Mouse (Mus musculus) liver, embryonic 15.5 days (tissue): ENCODE measurements around the gene Stim2. TPM values are rescaled to one million over a fixed set of nuclear protein-coding genes. Genes with fewer than 3 reads are reported as not detected.

Source experiments
- ATAC-seq: fragments of 200-750 bp; cut with Nextera tagmentation; 2 replicates; pipeline ENCODE4 v1.8.0; 2017; ENCODE audit warnings: moderate number of reproducible peaks, mild to moderate bottlenecking, moderate library complexity; ENCODE audit not compliant: insufficient read depth
- H3K27ac ChIP-seq: fragments of 300-500 bp; sonication (generic); replicated peaks from 2 replicates; pipeline ENCODE4 v1.5.1; 2015; ENCODE audit warnings: mild to moderate bottlenecking, inconsistent platforms
- H3K27me3 ChIP-seq: fragments of 300-500 bp; sonication (generic); 2 replicates; pipeline ENCODE4 v1.6.1; 2015; ENCODE audit warnings: mild to moderate bottlenecking, inconsistent platforms
- H3K36me3 ChIP-seq: fragments of 300-500 bp; sonication (generic); replicated peaks from 2 replicates; pipeline ENCODE4 v1.6.1; 2015; ENCODE audit warnings: moderate library complexity, mild to moderate bottlenecking, inconsistent platforms
- H3K4me1 ChIP-seq: fragments of 300-500 bp; sonication (generic); replicated peaks from 2 replicates; pipeline ENCODE4 v1.6.1; 2015; ENCODE audit warnings: inconsistent platforms
- H3K4me2 ChIP-seq: fragments of 300-500 bp; sonication (generic); 2 replicates; pipeline ENCODE4 v1.6.1; 2015; ENCODE audit warnings: moderate library complexity, mild to moderate bottlenecking, inconsistent platforms
- H3K4me3 ChIP-seq: fragments of 300-500 bp; sonication (generic); replicated peaks from 2 replicates; pipeline ENCODE4 v1.5.1; 2015; ENCODE audit warnings: mild to moderate bottlenecking, inconsistent platforms
- H3K9ac ChIP-seq: fragments of 300-500 bp; sonication (generic); 2 replicates; pipeline ENCODE4 v1.6.1; 2015; ENCODE audit warnings: moderate library complexity, mild to moderate bottlenecking, inconsistent platforms
- H3K9me3 ChIP-seq: fragments of 300-500 bp; sonication (generic); replicated peaks from 2 replicates; pipeline ENCODE4 v1.6.1; 2016; ENCODE audit warnings: inconsistent platforms
- WGBS: fragments of 180-500 bp; shearing (Covaris S2); methylation state at CpG from one replicate; pipeline ENCODE4 v1.1.7; 2015; ENCODE audit warnings: mixed read lengths; ENCODE audit not compliant: insufficient replicate concordance; 5-methylcytosine and 5-hydroxymethylcytosine counted together
- polyA plus RNA-seq: library from polyadenylated mRNA; unstranded; fragments of >200 nt; fragmentation: Nextera tagmentation; extraction: Ambion mirVana; gene quantifications from 2 replicates; pipeline ENCODE4 v1.2.1, GENCODE M21; 2015

The Stim2 gene
- polyA plus RNA-seq, 1 experiment from 2014 or later, result 5.3 TPM

GRCm38 (mm10) chr5:54110789-54111188, 112.5 kb downstream of the Stim2 start:
- no peak for ATAC-seq
- 61% methylated on average over 11 of the region's 11 CpGs for WGBS
- no peaks in the 10 kb centered on the region for H3K9me3 ChIP-seq
- no peaks in the 10 kb centered on the region for H3K27me3 ChIP-seq
- H3K27ac ChIP-seq, result no peak overlapping the region
- H3K4me2 ChIP-seq, result no peak overlapping the region
- no peaks in the 10 kb centered on the region for H3K4me1 ChIP-seq
- H3K9ac ChIP-seq, result no peak overlapping the region
- no peaks in the 10 kb centered on the region; the same call in 1 of the 2 replicates for H3K36me3 ChIP-seq
- H3K4me3 ChIP-seq, result no peak overlapping the region

- Histone ChIP-seq H3K9me3 (no peaks in the 10 kb centered on the region), H3K27ac (no peak overlapping the region), H3K4me3 (no peak overlapping the region), H3K4me1 (no peaks in the 10 kb centered on the region), H3K27me3 (no peaks in the 10 kb centered on the region), H3K9ac (no peak overlapping the region), H3K4me2 (no peak overlapping the region), H3K36me3 (no peaks in the 10 kb centered on the region; the same call in 1 of the 2 replicates)
- ATAC-seq, result no peak
- 28% methylated on average over 3 of the region's 3 CpGs for WGBS
Measured at GRCm38 (mm10) chr5:54113284-54113683, 115.0 kb downstream of the Stim2 start.

GRCm38 (mm10) chr5:54116538-54116937, 118.2 kb downstream of the Stim2 start:
- WGBS, result 73% methylated on average over 10 of the region's 10 CpGs
- Histone ChIP-seq H3K4me3 (no peak overlapping the region), H3K9ac (no peak overlapping the region), H3K36me3 (no peaks in the 10 kb centered on the region; the same call in 1 of the 2 replicates), H3K27me3 (no peaks in the 10 kb centered on the region), H3K27ac (no peak overlapping the region), H3K9me3 (no peaks in the 10 kb centered on the region), H3K4me2 (no peak overlapping the region), H3K4me1 (no peaks in the 10 kb centered on the region)
- no peak for ATAC-seq

GRCm38 (mm10) chr5:54118410-54119212, 120.3 kb downstream of the Stim2 start:
- no peak overlapping the region for H3K27ac ChIP-seq
- 76% methylated on average over 19 of the region's 19 CpGs for WGBS
- H3K36me3 ChIP-seq, result no peaks in the 10 kb centered on the region; the same call in 1 of the 2 replicates
- H3K27me3 ChIP-seq, result no peaks in the 10 kb centered on the region
- ATAC-seq, result no peak
- H3K4me3 ChIP-seq, result no peak overlapping the region
- H3K4me2 ChIP-seq, result no peak overlapping the region
- H3K9me3 ChIP-seq, result no peaks in the 10 kb centered on the region
- H3K4me1 ChIP-seq, result no peaks in the 10 kb centered on the region
- no peak overlapping the region for H3K9ac ChIP-seq

GRCm38 (mm10) chr5:54148091-54148795, 149.9 kb downstream of the Stim2 start:
- Histone ChIP-seq H3K27ac (no peak overlapping the region), H3K4me3 (no peak overlapping the region), H3K9me3 (no peaks in the 10 kb centered on the region), H3K4me1 (peaks cover 8% of the 10 kb centered on the region), H3K9ac (no peak overlapping the region), H3K27me3 (no peaks in the 10 kb centered on the region), H3K36me3 (no peaks in the 10 kb centered on the region), H3K4me2 (no peak overlapping the region)
- WGBS, result 57% methylated on average over 5 of the region's 5 CpGs
- ATAC-seq, result no peak

GRCm38 (mm10) chr5:54154503-54155226, 156.4 kb downstream of the Stim2 start:
- H3K36me3 ChIP-seq, result no peaks in the 10 kb centered on the region
- WGBS, result 17% methylated on average over 13 of the region's 13 CpGs
- H3K9ac ChIP-seq, result no peak overlapping the region
- H3K4me1 ChIP-seq, result peaks cover 8% of the 10 kb centered on the region
- no peak overlapping the region for H3K4me2 ChIP-seq
- no peaks in the 10 kb centered on the region; the same call in 1 of the 2 replicates for H3K27me3 ChIP-seq
- no peak overlapping the region for H3K4me3 ChIP-seq
- H3K9me3 ChIP-seq, result no peaks in the 10 kb centered on the region
- ATAC-seq, result no peak
- no peak overlapping the region for H3K27ac ChIP-seq

- Histone ChIP-seq H3K27ac (no peak overlapping the region), H3K4me3 (no peak overlapping the region), H3K27me3 (no peaks in the 10 kb centered on the region; the same call in 1 of the 2 replicates), H3K9me3 (no peaks in the 10 kb centered on the region), H3K4me1 (peaks cover 8% of the 10 kb centered on the region), H3K9ac (no peak overlapping the region), H3K4me2 (no peak overlapping the region), H3K36me3 (no peaks in the 10 kb centered on the region)
- no peak for ATAC-seq
- WGBS, result 61% methylated on average over 12 of the region's 12 CpGs
Measured at GRCm38 (mm10) chr5:54155227-54155776, 157.0 kb downstream of the Stim2 start.

GRCm38 (mm10) chr5:54155916-54156315, 157.6 kb downstream of the Stim2 start:
- H3K9me3 ChIP-seq, result no peaks in the 10 kb centered on the region
- 57% methylated on average over 4 of the region's 4 CpGs for WGBS
- peaks cover 6% of the 10 kb centered on the region for H3K4me1 ChIP-seq
- H3K4me2 ChIP-seq, result no peak overlapping the region
- ATAC-seq, result no peak
- H3K27me3 ChIP-seq, result no peaks in the 10 kb centered on the region; the same call in 1 of the 2 replicates
- H3K9ac ChIP-seq, result no peak overlapping the region
- H3K27ac ChIP-seq, result no peak overlapping the region
- H3K36me3 ChIP-seq, result no peaks in the 10 kb centered on the region
- H3K4me3 ChIP-seq, result no peak overlapping the region

GRCm38 (mm10) chr5:54156944-54157527, 158.7 kb downstream of the Stim2 start:
- ATAC-seq, result no peak
- Histone ChIP-seq H3K27me3 (no peaks in the 10 kb centered on the region; the same call in 1 of the 2 replicates), H3K36me3 (no peaks in the 10 kb centered on the region), H3K4me3 (no peak overlapping the region), H3K4me2 (no peak overlapping the region), H3K9ac (no peak overlapping the region), H3K9me3 (no peaks in the 10 kb centered on the region), H3K27ac (no peak overlapping the region), H3K4me1 (no peaks in the 10 kb centered on the region)
- WGBS, result 47% methylated on average over 11 of the region's 11 CpGs

GRCm38 (mm10) chr5:54158230-54158629, 159.9 kb downstream of the Stim2 start:
- Histone ChIP-seq H3K4me2 (no peak overlapping the region), H3K4me3 (no peak overlapping the region), H3K4me1 (no peaks in the 10 kb centered on the region), H3K36me3 (no peaks in the 10 kb centered on the region), H3K9ac (no peak overlapping the region), H3K27me3 (no peaks in the 10 kb centered on the region; the same call in 1 of the 2 replicates), H3K27ac (no peak overlapping the region), H3K9me3 (no peaks in the 10 kb centered on the region)
- 60% methylated on average over 9 of the region's 9 CpGs for WGBS
- no peak for ATAC-seq
